Mouse (Mus musculus) testis, adult 2 months (tissue): ENCODE measurements at regions not wholly inside any gene's neighbourhood (a gene's known extent, or its start where the extent isn't known, plus 50 kb on each side); places are given as distances from the start of the nearest gene placed in this dataset.
"Not testable (repeated sequence)": the region's sequence is repeated elsewhere in the genome, so short reads cannot be mapped to it uniquely, and the experiment has no call there.

Source experiments
- CTCF ChIP-seq: fragments of 200-500 bp; IDR thresholded peaks from 2 replicates; pipeline ENCODE4 v1.5.1; 2012; ENCODE audit warnings: low read depth, mild to moderate bottlenecking, inconsistent platforms, low read length, moderate library complexity; ENCODE audit not compliant: control insufficient read depth, insufficient read depth, insufficient replicate concordance
- POLR2A ChIP-seq: fragments of 200-500 bp; IDR thresholded peaks from 2 replicates; pipeline ENCODE4 v1.6.1; 2012; ENCODE audit warnings: low read depth, mild to moderate bottlenecking, inconsistent platforms, low read length, moderate library complexity; ENCODE audit not compliant: control insufficient read depth

DNA sequence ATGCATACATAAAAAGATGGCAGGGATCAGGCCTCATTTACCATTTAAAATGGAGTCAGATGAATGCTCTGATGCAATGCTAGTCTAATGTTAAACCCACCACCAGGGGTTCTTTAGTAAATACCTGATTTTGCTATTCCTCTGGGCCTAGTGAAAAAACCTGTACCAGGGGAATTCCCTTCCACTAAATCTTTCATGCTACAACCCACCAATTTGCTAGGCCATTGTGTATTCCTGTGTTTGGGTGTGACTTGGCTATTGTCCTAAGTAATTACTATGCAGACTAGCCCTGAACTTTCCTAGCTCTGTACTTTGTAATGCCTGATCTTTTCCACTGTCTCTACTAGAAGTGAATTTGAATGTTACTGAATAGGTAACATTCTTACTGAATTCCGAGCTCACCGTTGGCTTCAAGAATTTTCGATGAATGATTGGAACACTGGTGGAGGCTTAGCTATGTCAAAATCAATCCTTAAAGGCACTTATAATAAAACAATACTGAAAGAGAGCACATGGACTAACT is 99.7 kb upstream of the Sec61g start:
- not testable (repeated sequence) for TF ChIP-seq POLR2A, CTCF
